Mouse (Mus musculus) myocyte (in vitro differentiated cells): ENCODE data around the gene Twnk. TPM values are rescaled to one million over a fixed set of nuclear protein-coding genes. Genes with fewer than 3 reads are reported as not detected.

Source experiments
- H3K27me3 ChIP-seq: one replicate; pipeline ENCODE4 v1.6.1; 2011; ENCODE audit not compliant: control insufficient read depth, insufficient read depth, insufficient read length
- H3K36me3 ChIP-seq: one replicate; pipeline ENCODE4 v1.6.1; 2011; ENCODE audit not compliant: control insufficient read depth, insufficient read depth
- H3K4me2 ChIP-seq: one replicate; pipeline ENCODE4 v1.6.1; 2011; ENCODE audit warnings: low read depth, control low read depth
- H3K4me3 ChIP-seq: one replicate; pipeline ENCODE4 v1.5.1; 2011; ENCODE audit warnings: mild to moderate bottlenecking, control low read depth, moderate library complexity
- H3K79me2 ChIP-seq: one replicate; pipeline ENCODE4 v1.6.1; 2011; ENCODE audit not compliant: control insufficient read depth, insufficient read depth
- H3ac ChIP-seq: one replicate; pipeline ENCODE4 v1.6.1; 2011; ENCODE audit not compliant: control insufficient read depth, insufficient read length
- CEBPB ChIP-seq: IDR thresholded peaks from 2 replicates; pipeline ENCODE4 v1.6.1; 2011; ENCODE audit warnings: mild to moderate bottlenecking, moderate library complexity; ENCODE audit not compliant: poor library complexity, insufficient read depth, severe bottlenecking
- E2F4 ChIP-seq: IDR thresholded peaks from one replicate; pipeline ENCODE4 v1.6.1; 2011; ENCODE audit warnings: mild to moderate bottlenecking, control low read depth, moderate library complexity; ENCODE audit not compliant: insufficient read depth
- MAX ChIP-seq: IDR thresholded peaks from one replicate; pipeline ENCODE4 v1.6.1; 2011; ENCODE audit warnings: low read depth, mild to moderate bottlenecking, control low read depth
- MYOD1 ChIP-seq, 3 experiments: IDR thresholded peaks; one replicate each; pipeline ENCODE4 v1.6.1; 2011; ENCODE audit warnings: control low read depth in 2 of 3, low read depth in 2 of 3, mild to moderate bottlenecking in 2 of 3, moderate library complexity in 1 of 3; ENCODE audit not compliant: insufficient read length in 2 of 3, control insufficient read depth in 1 of 3
- MYOG ChIP-seq, 3 experiments: IDR thresholded peaks; one replicate each; pipeline ENCODE4 v1.6.1; 2011; ENCODE audit warnings: control low read depth in 2 of 3, low read depth in 2 of 3, mild to moderate bottlenecking in 2 of 3; ENCODE audit not compliant: insufficient read length in 2 of 3, control insufficient read depth in 1 of 3, insufficient read depth in 1 of 3
- POLR2A ChIP-seq: IDR thresholded peaks from one replicate; pipeline ENCODE4 v1.6.1; 2011; ENCODE audit warnings: low read depth, mild to moderate bottlenecking, control low read depth, moderate library complexity; ENCODE audit not compliant: insufficient read length
- POLR2AphosphoS2 ChIP-seq: IDR thresholded peaks from one replicate; pipeline ENCODE4 v1.6.1; 2011; ENCODE audit warnings: low read depth, control low read depth; ENCODE audit not compliant: insufficient read length
- REST ChIP-seq: IDR thresholded peaks from one replicate; pipeline ENCODE4 v1.6.1; 2011; ENCODE audit warnings: mild to moderate bottlenecking, control low read depth, moderate library complexity; ENCODE audit not compliant: insufficient read depth, insufficient read length
- SRF ChIP-seq: IDR thresholded peaks from one replicate; pipeline ENCODE4 v1.6.1; 2011; ENCODE audit warnings: low read depth; ENCODE audit not compliant: control insufficient read depth, insufficient read length
- TCF12 ChIP-seq: IDR thresholded peaks from one replicate; pipeline ENCODE4 v1.6.1; 2011; ENCODE audit warnings: mild to moderate bottlenecking, control low read depth; ENCODE audit not compliant: poor library complexity, insufficient read depth, severe bottlenecking
- TCF3 ChIP-seq: IDR thresholded peaks from one replicate; pipeline ENCODE4 v1.6.1; 2011; ENCODE audit warnings: low read depth, control low read depth; ENCODE audit not compliant: insufficient read length
- USF1 ChIP-seq: IDR thresholded peaks from one replicate; pipeline ENCODE4 v1.6.1; 2011; ENCODE audit warnings: low read depth, mild to moderate bottlenecking, control low read depth, moderate library complexity
- polyA plus RNA-seq: library from polyadenylated mRNA; unstranded; fragments of >200 nt; fragmentation: generic; extraction: Trizol; gene quantifications from one replicate; pipeline ENCODE4 v1.2.1, GENCODE M21; 2012; ENCODE audit warnings: missing spikeins

The Twnk gene
- polyA plus RNA-seq, 1 experiment = 13.5 TPM

DNA sequence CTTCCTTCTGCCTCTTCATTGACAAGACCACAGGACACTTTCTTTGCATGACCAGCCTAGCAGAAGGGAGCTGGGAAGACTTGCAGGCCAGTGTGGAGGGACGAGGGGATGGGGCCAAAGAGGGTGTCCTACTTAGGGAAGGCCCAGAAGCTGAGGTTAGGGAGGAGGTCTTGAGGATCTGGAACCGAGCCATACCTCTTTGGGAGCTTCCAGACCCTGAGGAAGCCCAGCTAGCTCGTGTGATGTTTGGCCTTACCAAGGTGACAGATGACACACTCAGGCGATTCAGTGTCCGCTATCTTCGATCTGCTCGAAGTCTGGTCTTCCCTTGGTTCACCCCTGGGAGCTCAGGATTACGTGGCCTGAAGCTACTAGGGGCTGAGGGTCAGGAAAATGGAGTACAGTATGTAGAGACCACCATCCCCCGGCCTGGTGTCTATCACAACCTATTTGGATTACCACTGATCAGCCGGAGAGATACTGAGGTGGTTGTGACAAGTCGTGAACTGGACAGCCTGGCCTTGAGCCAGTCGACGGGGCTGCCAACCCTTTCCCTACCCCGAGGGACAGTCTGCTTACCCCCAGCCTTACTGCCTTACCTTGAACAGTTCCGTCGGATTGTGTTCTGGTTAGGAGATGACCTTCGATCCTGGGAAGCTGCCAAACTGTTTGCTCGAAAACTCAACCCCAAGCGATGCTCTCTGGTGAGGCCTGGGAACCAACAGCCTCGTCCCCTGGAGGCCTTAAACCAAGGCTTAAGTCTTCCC lies 2.1 kb downstream of the Twnk start:
- peaks cover 22% of the 10 kb centered on the region for H3K79me2 ChIP-seq
- H3ac ChIP-seq = no peak overlapping the region
- H3K4me2 ChIP-seq = peak overlapping the region; percentile 95
- no peaks in the 10 kb centered on the region for H3K27me3 ChIP-seq
- no peaks in the 10 kb centered on the region for H3K36me3 ChIP-seq
- peak overlapping the region; percentile 97 for H3K4me3 ChIP-seq
- TF ChIP-seq MYOG (IDR thresholded peaks at IDR 0.05; ENCODE audit: control insufficient read depth in 1 of 3, insufficient read depth in 1 of 3, insufficient read length in 2 of 3, low read depth in 2 of 3) = no peak
- TF ChIP-seq E2F4 = no peak
- no peak for TF ChIP-seq SRF
- TF ChIP-seq POLR2A = no peak
- no peak for TF ChIP-seq USF1

DNA sequence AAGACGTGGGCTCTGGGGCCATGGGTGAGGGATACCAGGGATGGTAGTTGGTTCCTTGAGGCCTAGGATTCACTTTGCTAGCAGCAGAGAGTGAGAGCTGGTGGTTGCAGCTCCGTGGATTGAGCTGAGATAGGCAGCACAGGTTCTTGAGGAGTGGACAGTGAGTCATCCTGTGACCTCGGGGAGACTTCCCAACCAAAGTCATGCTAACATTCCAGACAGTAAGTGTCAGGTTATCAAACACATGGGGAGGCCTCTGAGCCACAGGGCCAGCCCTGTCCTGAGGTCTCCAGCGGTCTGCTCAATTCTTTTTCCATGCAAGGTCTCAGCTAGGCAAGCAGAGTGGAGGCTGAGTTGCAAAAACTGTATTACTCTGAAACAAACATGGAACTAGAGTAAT lies 5.2 kb downstream of the Twnk start:
- Histone ChIP-seq H3K36me3 (no peaks in the 10 kb centered on the region), H3ac (no peak overlapping the region), H3K27me3 (no peaks in the 10 kb centered on the region), H3K4me3 (no peak overlapping the region), H3K79me2 (peaks cover 18% of the 10 kb centered on the region), H3K4me2 (peak overlapping the region; percentile 34)
- peak in 1 of 3 experiments; percentile 17 for TF ChIP-seq MYOD1 (IDR thresholded peaks at IDR 0.05; ENCODE audit: control insufficient read depth in 1 of 3, insufficient read length in 2 of 3, low read depth in 2 of 3)
- no peak for TF ChIP-seq POLR2AphosphoS2

DNA sequence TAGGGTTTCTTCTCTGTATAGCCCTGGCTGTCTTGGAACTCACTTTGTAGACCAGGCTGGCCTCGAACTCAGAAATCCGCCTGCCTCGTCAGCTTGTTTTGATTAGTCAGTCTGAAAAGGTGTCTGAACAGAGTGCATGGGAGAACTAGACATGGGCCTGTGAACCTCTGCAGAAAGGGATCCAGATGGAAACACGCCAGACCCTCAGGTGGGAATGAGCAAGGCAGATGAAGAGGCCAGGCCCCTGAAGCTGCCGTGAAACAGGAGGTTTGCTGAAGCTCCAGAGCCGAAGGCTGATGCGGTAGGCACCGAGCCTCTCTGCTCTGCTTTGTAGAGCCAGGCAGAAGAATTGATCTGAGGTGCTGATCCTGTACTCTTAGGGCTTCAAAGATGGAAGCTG lies 6.8 kb downstream of the Twnk start:
- no peak for TF ChIP-seq SRF
- no peak for TF ChIP-seq E2F4
- peaks cover 16% of the 10 kb centered on the region for H3K79me2 ChIP-seq
- H3K4me2 ChIP-seq = no peak overlapping the region
- H3K27me3 ChIP-seq = no peaks in the 10 kb centered on the region
- H3K36me3 ChIP-seq = no peaks in the 10 kb centered on the region
- H3K4me3 ChIP-seq = no peak overlapping the region
- H3ac ChIP-seq = no peak overlapping the region

DNA sequence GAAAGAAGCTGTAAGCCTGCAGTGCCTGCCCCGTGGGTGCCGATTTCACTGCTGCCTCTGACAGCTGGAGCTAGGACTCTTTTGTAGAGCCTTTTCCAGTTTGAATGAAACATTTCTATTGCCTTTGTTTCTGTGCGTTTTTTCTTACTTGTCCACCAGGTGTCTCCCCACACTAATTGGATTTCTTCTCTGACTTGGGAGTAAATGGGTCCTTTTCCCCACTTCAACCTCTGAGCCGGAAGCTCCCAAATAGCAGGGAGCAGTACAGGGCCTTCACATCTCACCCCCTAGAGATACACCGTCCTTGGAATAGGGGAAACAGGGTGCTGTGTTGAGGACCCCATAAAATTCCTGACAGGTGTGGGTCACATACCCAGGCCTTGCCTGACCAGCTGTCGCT lies 7.2 kb downstream of the Twnk start:
- no peak overlapping the region for H3ac ChIP-seq

DNA sequence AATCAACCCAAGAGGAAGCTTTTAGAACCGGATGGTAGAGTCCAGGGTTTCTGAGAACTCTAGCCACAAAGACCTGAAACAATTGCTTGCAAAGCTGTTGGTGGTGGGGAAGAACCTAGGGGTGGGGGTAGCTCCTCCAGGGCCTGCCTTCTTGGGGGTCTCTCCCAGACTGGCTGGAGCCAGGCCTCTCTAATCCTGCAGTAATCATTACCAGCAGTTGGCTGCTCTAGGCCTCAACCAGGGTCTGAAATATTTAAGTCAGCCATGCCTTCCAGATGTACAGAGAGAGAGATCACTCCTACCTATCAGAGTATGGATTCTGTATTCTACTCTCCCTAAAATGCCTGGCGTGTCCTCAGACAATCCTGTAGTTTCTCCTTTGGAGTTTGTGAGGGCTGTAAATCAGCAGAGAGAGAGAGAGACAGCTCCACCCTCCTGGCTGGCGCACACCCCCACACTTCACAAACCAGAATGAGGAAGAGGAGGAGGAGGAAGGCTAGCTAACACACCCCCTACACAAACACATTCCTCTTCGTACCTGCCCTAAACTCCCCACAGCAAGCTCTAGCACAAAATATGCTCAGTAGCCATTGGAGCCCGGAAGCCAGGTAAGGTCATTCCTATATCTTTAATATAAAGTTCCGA lies 8.2 kb downstream of the Twnk start:
- no peak overlapping the region for H3K4me2 ChIP-seq

More for the DNA sequence above, 7.2 kb downstream of the Twnk start:
- Histone ChIP-seq H3K79me2 (peaks cover 12% of the 10 kb centered on the region), H3K4me2 (no peak overlapping the region), H3K4me3 (no peak overlapping the region), H3K27me3 (no peaks in the 10 kb centered on the region), H3K36me3 (no peaks in the 10 kb centered on the region)
- TF ChIP-seq POLR2AphosphoS2 = no peak
- no peak for TF ChIP-seq POLR2A
- no peak for TF ChIP-seq MYOG (IDR thresholded peaks at IDR 0.05; ENCODE audit: control insufficient read depth in 1 of 3, insufficient read depth in 1 of 3, insufficient read length in 2 of 3, low read depth in 2 of 3)
- no peak for TF ChIP-seq E2F4
- no peak for TF ChIP-seq TCF12
- TF ChIP-seq TCF3 = no peak
- TF ChIP-seq MYOD1 (IDR thresholded peaks at IDR 0.05; ENCODE audit: control insufficient read depth in 1 of 3, insufficient read length in 2 of 3, low read depth in 2 of 3) = no peak
- no peak for TF ChIP-seq MAX
- TF ChIP-seq CEBPB = no peak
- no peak for TF ChIP-seq REST
- no peak for TF ChIP-seq SRF
- TF ChIP-seq USF1 = no peak

More for the DNA sequence above, 8.2 kb downstream of the Twnk start:
- Histone ChIP-seq H3ac (no peak overlapping the region), H3K36me3 (no peaks in the 10 kb centered on the region), H3K79me2 (peaks cover 14% of the 10 kb centered on the region), H3K4me3 (no peak overlapping the region), H3K27me3 (no peaks in the 10 kb centered on the region)
- no peak for TF ChIP-seq TCF3
- TF ChIP-seq E2F4 = no peak
- TF ChIP-seq MYOD1 (IDR thresholded peaks at IDR 0.05; ENCODE audit: control insufficient read depth in 1 of 3, insufficient read length in 2 of 3, low read depth in 2 of 3) = no peak
- TF ChIP-seq USF1 = no peak
- no peak for TF ChIP-seq TCF12
- no peak for TF ChIP-seq SRF
- TF ChIP-seq MYOG (IDR thresholded peaks at IDR 0.05; ENCODE audit: control insufficient read depth in 1 of 3, insufficient read depth in 1 of 3, insufficient read length in 2 of 3, low read depth in 2 of 3) = no peak
- TF ChIP-seq POLR2AphosphoS2 = no peak
- TF ChIP-seq CEBPB = no peak
